Mouse (Mus musculus) neural tube, embryonic 10.5 days (tissue): ENCODE measurements around the gene Gm15557.
A peak's percentile ranks its signal among the peaks of the same experiment; 100 is the strongest.
"Not testable (repeated sequence)": the region's sequence is repeated elsewhere in the genome, so short reads cannot be mapped to it uniquely, and the experiment has no call there.

Experiments used
- DNase-seq: peaks from one replicate; pipeline ENCODE4 v3.0.0-alpha.2; 2017; ENCODE audit warnings: low spot score; ENCODE audit errors: extremely low spot score

Gm15557 gene

GRCm38 (mm10) chr2:155940681-155941080 is at the start of gene Gm15557:
Gm15557 (plus strand) TSS chr2:155940728.
- DNase-seq, result no peak

GRCm38 (mm10) chr2:155894307-155895045 is 46.1 kb upstream of the Gm15557 start:
- DNase-seq, result no peak

GRCm38 (mm10) chr2:155895046-155895735 is 45.3 kb upstream of the Gm15557 start:
- no peak for DNase-seq

- no peak for DNase-seq
Observed at GRCm38 (mm10) chr2:155902989-155903631, 37.4 kb upstream of the Gm15557 start.

- no peak for DNase-seq
Observed at GRCm38 (mm10) chr2:155903632-155904008, 36.9 kb upstream of the Gm15557 start.

- DNase-seq, result no peak
Observed at GRCm38 (mm10) chr2:155914684-155915083, 25.8 kb upstream of the Gm15557 start.

GRCm38 (mm10) chr2:155923143-155923542 is 17.4 kb upstream of the Gm15557 start:
- DNase-seq, result no peak

GRCm38 (mm10) chr2:155925213-155925612 is 15.3 kb upstream of the Gm15557 start:
- not testable (repeated sequence) for DNase-seq

GRCm38 (mm10) chr2:155928711-155929345 is 11.7 kb upstream of the Gm15557 start:
- DNase-seq, result no peak

- peak; percentile 92 for DNase-seq
Observed at GRCm38 (mm10) chr2:155929531-155930442, 10.7 kb upstream of the Gm15557 start, which contains the start of gene Uqcc1. Uqcc1 (minus strand) TSS chr2:155930310.

GRCm38 (mm10) chr2:155939897-155940529 is 515 bp upstream of the Gm15557 start:
- no peak for DNase-seq

- DNase-seq, result no peak
Observed at GRCm38 (mm10) chr2:155941697-155942442, 1.3 kb downstream of the Gm15557 start.

- DNase-seq, result no peak
Observed at GRCm38 (mm10) chr2:155943463-155943862, 2.9 kb downstream of the Gm15557 start.

GRCm38 (mm10) chr2:155944685-155945084 is 4.2 kb downstream of the Gm15557 start:
- no peak for DNase-seq

GRCm38 (mm10) chr2:155945124-155945523 is 4.6 kb downstream of the Gm15557 start, which contains the start of gene Gdf5:
Gdf5 (minus strand) TSS chr2:155945367.
- peak; percentile 14 for DNase-seq

- no peak for DNase-seq
Observed at GRCm38 (mm10) chr2:155945580-155945979, 5.1 kb downstream of the Gm15557 start.

- peak; percentile 69 for DNase-seq
Observed at GRCm38 (mm10) chr2:155946069-155946468, 5.5 kb downstream of the Gm15557 start.

GRCm38 (mm10) chr2:155946499-155946898 is 6.0 kb downstream of the Gm15557 start:
- DNase-seq, result no peak

GRCm38 (mm10) chr2:155947390-155948002 is 7.0 kb downstream of the Gm15557 start:
- no peak for DNase-seq
